Mouse (Mus musculus) myocyte (in vitro differentiated cells): ENCODE results near the gene Lgr6.

Source experiments
- E2F4 ChIP-seq: IDR thresholded peaks from one replicate; pipeline ENCODE4 v1.6.1; 2011; ENCODE audit warnings: mild to moderate bottlenecking, control low read depth, moderate library complexity; ENCODE audit not compliant: insufficient read depth
- MAX ChIP-seq: IDR thresholded peaks from one replicate; pipeline ENCODE4 v1.6.1; 2011; ENCODE audit warnings: low read depth, mild to moderate bottlenecking, control low read depth
- POLR2A ChIP-seq: IDR thresholded peaks from one replicate; pipeline ENCODE4 v1.6.1; 2011; ENCODE audit warnings: low read depth, mild to moderate bottlenecking, control low read depth, moderate library complexity; ENCODE audit not compliant: insufficient read length
- POLR2AphosphoS2 ChIP-seq: IDR thresholded peaks from one replicate; pipeline ENCODE4 v1.6.1; 2011; ENCODE audit warnings: low read depth, control low read depth; ENCODE audit not compliant: insufficient read length

DNA sequence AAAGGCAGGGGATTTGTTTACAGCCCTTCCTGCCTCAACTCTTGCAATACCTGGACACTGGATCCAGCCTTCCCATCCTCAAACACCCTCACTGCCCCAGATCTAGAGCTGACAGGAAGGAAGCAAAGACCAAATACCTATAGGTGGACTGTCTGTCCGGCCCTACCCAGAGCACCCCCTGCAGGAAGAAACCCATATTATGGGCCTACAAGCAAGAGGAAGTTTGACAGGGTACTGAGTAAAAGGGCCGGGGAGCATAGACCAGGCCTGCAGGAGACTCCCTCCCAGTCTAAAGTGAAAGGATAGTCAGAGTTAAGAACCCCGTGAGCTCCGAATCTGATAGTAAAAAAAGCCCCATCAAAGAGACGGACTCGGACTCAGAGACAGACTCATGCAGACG, 10.4 kb downstream of the Lgr6 start:
- TF ChIP-seq POLR2AphosphoS2 (no peak), POLR2A (no peak), MAX (no peak), E2F4 (no peak)
